Mouse (Mus musculus): ENCODE measurements at regions not wholly inside any gene's neighbourhood (a gene's known extent, or its start where the extent isn't known, plus 50 kb on each side); places are given as distances from the start of the nearest gene placed in this dataset.

GRCm38 (mm10) chr6:51300694-51301417 is 131.6 kb upstream of the Nfe2l3 start:
- H3K4me3 ChIP-seq (ENCODE audit: low read depth, low read length): no peak overlapping the region

GRCm38 (mm10) chr6:51301831-51302230 is 130.6 kb upstream of the Nfe2l3 start:
- no peak overlapping the region for H3K4me3 ChIP-seq (ENCODE audit: low read depth, low read length)
- WGBS: 94% methylated on average over 4 of the region's 4 CpGs
- no peaks in the 10 kb centered on the region for H3K36me3 ChIP-seq (ENCODE audit: control insufficient read depth, insufficient read depth, low read length)
- no peaks in the 10 kb centered on the region for H3K27me3 ChIP-seq (ENCODE audit: control insufficient read depth, insufficient read depth, low read length)
- H3K27ac ChIP-seq (ENCODE audit: insufficient read depth, low read depth, low read length): no peak overlapping the region
- TF ChIP-seq POLR2A (IDR thresholded peaks at IDR 0.05; ENCODE audit: low read depth, low read length) (no peak), CTCF (IDR thresholded peaks at IDR 0.05; ENCODE audit: extremely low read depth, insufficient read length, insufficient replicate concordance, low read depth, low read length) (no peak)
- H3K4me1 ChIP-seq (ENCODE audit: control insufficient read depth, insufficient read depth, insufficient read length, low read length): no peaks in the 10 kb centered on the region

More at GRCm38 (mm10) chr6:51300694-51301417, 131.6 kb upstream of the Nfe2l3 start:
- H3K4me1 ChIP-seq (ENCODE audit: control insufficient read depth, insufficient read depth, insufficient read length, low read length): no peaks in the 10 kb centered on the region
- H3K27me3 ChIP-seq (ENCODE audit: control insufficient read depth, insufficient read depth, low read length): no peaks in the 10 kb centered on the region
- H3K36me3 ChIP-seq (ENCODE audit: control insufficient read depth, insufficient read depth, low read length): no peaks in the 10 kb centered on the region
- TF ChIP-seq POLR2A (IDR thresholded peaks at IDR 0.05; ENCODE audit: low read depth, low read length): no peak
- TF ChIP-seq CTCF (IDR thresholded peaks at IDR 0.05; ENCODE audit: extremely low read depth, insufficient read length, insufficient replicate concordance, low read depth, low read length): no peak
- WGBS: 50% methylated on average over 11 of the region's 11 CpGs
- no peak overlapping the region for H3K27ac ChIP-seq (ENCODE audit: insufficient read depth, low read depth, low read length)

- 96% methylated on average over 7 of the region's 7 CpGs for WGBS
- Histone ChIP-seq H3K4me1 (ENCODE audit: control insufficient read depth, insufficient read depth, insufficient read length, low read length) (no peaks in the 10 kb centered on the region), H3K4me3 (ENCODE audit: low read depth, low read length) (no peak overlapping the region), H3K27me3 (ENCODE audit: control insufficient read depth, insufficient read depth, low read length) (no peaks in the 10 kb centered on the region), H3K27ac (ENCODE audit: insufficient read depth, low read depth, low read length) (no peak overlapping the region), H3K36me3 (ENCODE audit: control insufficient read depth, insufficient read depth, low read length) (no peaks in the 10 kb centered on the region)
- TF ChIP-seq CTCF (IDR thresholded peaks at IDR 0.05; ENCODE audit: extremely low read depth, insufficient read length, insufficient replicate concordance, low read depth, low read length) (no peak), POLR2A (IDR thresholded peaks at IDR 0.05; ENCODE audit: low read depth, low read length) (no peak)
Observed at GRCm38 (mm10) chr6:51302240-51302639, 130.2 kb upstream of the Nfe2l3 start.

- Histone ChIP-seq H3K27ac (ENCODE audit: insufficient read depth, low read depth, low read length) (no peak overlapping the region), H3K27me3 (ENCODE audit: control insufficient read depth, insufficient read depth, low read length) (no peaks in the 10 kb centered on the region), H3K4me3 (ENCODE audit: low read depth, low read length) (no peak overlapping the region), H3K4me1 (ENCODE audit: control insufficient read depth, insufficient read depth, insufficient read length, low read length) (peaks cover 7% of the 10 kb centered on the region; the same call in 1 of the 2 replicates), H3K36me3 (ENCODE audit: control insufficient read depth, insufficient read depth, low read length) (no peaks in the 10 kb centered on the region)
- TF ChIP-seq CTCF (IDR thresholded peaks at IDR 0.05; ENCODE audit: extremely low read depth, insufficient read length, insufficient replicate concordance, low read depth, low read length): no peak
- TF ChIP-seq POLR2A (IDR thresholded peaks at IDR 0.05; ENCODE audit: low read depth, low read length): no peak
- 27% methylated on average over 2 of the region's 2 CpGs for WGBS
Observed at GRCm38 (mm10) chr6:51318341-51318740, 114.1 kb upstream of the Nfe2l3 start.

GRCm38 (mm10) chr6:51320019-51320418 is 112.5 kb upstream of the Nfe2l3 start:
- H3K4me1 ChIP-seq (ENCODE audit: control insufficient read depth, insufficient read depth, insufficient read length, low read length): peaks cover 7% of the 10 kb centered on the region; the same call in 1 of the 2 replicates
- TF ChIP-seq POLR2A (IDR thresholded peaks at IDR 0.05; ENCODE audit: low read depth, low read length) (no peak), CTCF (IDR thresholded peaks at IDR 0.05; ENCODE audit: extremely low read depth, insufficient read length, insufficient replicate concordance, low read depth, low read length) (no peak)
- H3K36me3 ChIP-seq (ENCODE audit: control insufficient read depth, insufficient read depth, low read length): no peaks in the 10 kb centered on the region
- H3K27ac ChIP-seq (ENCODE audit: insufficient read depth, low read depth, low read length): peak overlapping the region; percentile 43; the same call in 1 of the 2 replicates
- 38% methylated on average over 1 of the region's 1 CpGs for WGBS
- no peaks in the 10 kb centered on the region for H3K27me3 ChIP-seq (ENCODE audit: control insufficient read depth, insufficient read depth, low read length)
- H3K4me3 ChIP-seq (ENCODE audit: low read depth, low read length): no peak overlapping the region; the same call in 1 of the 2 replicates

GRCm38 (mm10) chr6:51320676-51321419 is 111.6 kb upstream of the Nfe2l3 start:
- Histone ChIP-seq H3K27me3 (ENCODE audit: control insufficient read depth, insufficient read depth, low read length) (no peaks in the 10 kb centered on the region), H3K4me3 (ENCODE audit: low read depth, low read length) (peak overlapping the region; percentile 31), H3K27ac (ENCODE audit: insufficient read depth, low read depth, low read length) (peak overlapping the region; percentile 43; the same call in 1 of the 2 replicates), H3K4me1 (ENCODE audit: control insufficient read depth, insufficient read depth, insufficient read length, low read length) (peaks cover 10% of the 10 kb centered on the region; the same call in 1 of the 2 replicates), H3K36me3 (ENCODE audit: control insufficient read depth, insufficient read depth, low read length) (no peaks in the 10 kb centered on the region)
- WGBS: 27% methylated on average over 8 of the region's 8 CpGs
- TF ChIP-seq POLR2A (IDR thresholded peaks at IDR 0.05; ENCODE audit: low read depth, low read length) (no peak), CTCF (IDR thresholded peaks at IDR 0.05; ENCODE audit: extremely low read depth, insufficient read length, insufficient replicate concordance, low read depth, low read length) (no peak)

Measured in small intestine, adult 2 months (tissue).